In genomic region chr1:169060145-169060544, GRCm38 (mm10) we compare ENCODE assay signal across 22 mouse cellular contexts.
"Had no signal": no experiment of that assay in that cellular context is flagged by ENCODE, and none has a peak within 500 bp of the region (broad histone marks: within the 10 kb centered on the region; RNA-seq: fewer than 3 reads in every experiment).

No protein-coding gene starts in this region.

- H3K36me3 ChIP-seq: limb, embryonic 10.5 days; limb, embryonic 13.5 days; liver, embryonic 12.5 days; liver, embryonic 15.5 days; lung, embryonic 15.5 days; midbrain, embryonic 10.5 days; neural tube, embryonic 12.5 days; neural tube, embryonic 15.5 days had no signal

- H3K4me2 ChIP-seq: limb, embryonic 13.5 days; liver, embryonic 12.5 days; liver, embryonic 15.5 days; lung, embryonic 15.5 days; neural tube, embryonic 12.5 days; neural tube, embryonic 15.5 days had no signal

- H3K27me3 ChIP-seq: limb, embryonic 13.5 days; liver, embryonic 12.5 days; liver, embryonic 15.5 days; lung, embryonic 15.5 days; megakaryocyte, embryonic 14.5 days; neural tube, embryonic 12.5 days; neural tube, embryonic 15.5 days had no signal

- DNase-seq: kidney, adult 2 months; kidney, postnatal 25 days; liver; lung, adult 18-20 months; lung, postnatal 10 days; lung, postnatal 36 days; right cerebral cortex, adult 18-20 months; right cerebral cortex, postnatal 14 days; right cerebral cortex, postnatal 4 days; thymus, adult 2 months; thymus, postnatal 14 days had no signal

- H3K9me3 ChIP-seq: limb, embryonic 10.5 days; limb, embryonic 13.5 days; liver, embryonic 12.5 days; liver, embryonic 15.5 days; lung, embryonic 15.5 days; midbrain, embryonic 10.5 days; neural tube, embryonic 12.5 days; neural tube, embryonic 15.5 days had no signal

- H3K9ac ChIP-seq: limb, embryonic 13.5 days; liver, embryonic 12.5 days; liver, embryonic 15.5 days; lung, embryonic 15.5 days; neural tube, embryonic 12.5 days; neural tube, embryonic 15.5 days had no signal

- H3K27ac ChIP-seq: kidney, postnatal 0 days; limb, embryonic 10.5 days; limb, embryonic 13.5 days; liver, embryonic 12.5 days; liver, embryonic 15.5 days; lung, embryonic 15.5 days; midbrain, embryonic 10.5 days; neural tube, embryonic 12.5 days; neural tube, embryonic 15.5 days; stomach, postnatal 0 days had no signal

- ATAC-seq: liver, embryonic 12.5 days had no signal

- H3K4me3 ChIP-seq: limb, embryonic 10.5 days; limb, embryonic 13.5 days; liver, embryonic 12.5 days; liver, embryonic 15.5 days; lung, embryonic 15.5 days; megakaryocyte, embryonic 14.5 days; midbrain, embryonic 10.5 days; neural tube, embryonic 12.5 days; neural tube, embryonic 15.5 days had no signal

- H3K4me1 ChIP-seq: limb, embryonic 13.5 days; liver, embryonic 12.5 days; liver, embryonic 15.5 days; lung, embryonic 15.5 days; megakaryocyte, embryonic 14.5 days; neural tube, embryonic 12.5 days; neural tube, embryonic 15.5 days had no signal
